Mouse (Mus musculus): ENCODE data around the gene Gm16223. TPM values are rescaled to one million over a fixed set of nuclear protein-coding genes. Genes with fewer than 3 reads are reported as not detected.

Gm16223 gene
- total and polyA plus RNA-seq, 3 experiments: not detected

- H3K4me3 ChIP-seq (ENCODE audit: control insufficient read depth in 1 of 2, insufficient read depth in 1 of 2, low read depth in 2 of 2, low read length in 2 of 2): no peak overlapping the region
- no peak for DNase-seq (ENCODE audit: low read depth, low spot score)
- no peak overlapping the region for H3K9ac ChIP-seq (ENCODE audit: control insufficient read depth, low read depth, low read length, poor library complexity, severe bottlenecking)
- H3K27me3 ChIP-seq (ENCODE audit: control insufficient read depth in 1 of 2, insufficient read depth in 2 of 2, low read length in 2 of 2): no peaks in the 10 kb centered on the region
- no peaks in the 10 kb centered on the region for H3K36me3 ChIP-seq (ENCODE audit: control insufficient read depth in 1 of 2, insufficient read depth in 2 of 2, low read length in 2 of 2)
- H3K4me1 ChIP-seq (ENCODE audit: control insufficient read depth in 1 of 2, insufficient read depth in 2 of 2, low read length in 2 of 2): no peaks in the 10 kb centered on the region
- no peaks in the 10 kb centered on the region for H3K79me2 ChIP-seq (ENCODE audit: control insufficient read depth, insufficient read depth, low read length, poor library complexity)
- no peaks in the 10 kb centered on the region for H3K9me3 ChIP-seq (replicated peaks; ENCODE audit: insufficient read depth, low read length)
- TF ChIP-seq CHD1 (IDR thresholded peaks at IDR 0.05; ENCODE audit: low read depth, low read length): no peak
- no peak for TF ChIP-seq TCF12 (IDR thresholded peaks at IDR 0.05; ENCODE audit: low read depth, low read length)
- TF ChIP-seq ZMIZ1 (IDR thresholded peaks at IDR 0.05; ENCODE audit: low read depth, low read length): no peak
- no peak for TF ChIP-seq TBP (IDR thresholded peaks at IDR 0.05; ENCODE audit: low read depth, low read length)
- no peak for TF ChIP-seq KAT2A (conservative IDR thresholded peaks at IDR 0.05; ENCODE audit: low read depth, low read length)
- TF ChIP-seq EP300 (IDR thresholded peaks at IDR 0.05; ENCODE audit: low read depth in 1 of 2, low read length in 2 of 2): no peak
- TF ChIP-seq MAZ (IDR thresholded peaks at IDR 0.05; ENCODE audit: low read depth, low read length): no peak
- no peak for TF ChIP-seq NELFE (IDR thresholded peaks at IDR 0.05; ENCODE audit: low read depth, low read length)
- no peak for TF ChIP-seq MYC (IDR thresholded peaks at IDR 0.05; ENCODE audit: low read depth, low read length)
- no peak for TF ChIP-seq SMC3 (IDR thresholded peaks at IDR 0.05; ENCODE audit: low read depth, low read length)
- no peak for TF ChIP-seq USF1 (IDR thresholded peaks at IDR 0.05; ENCODE audit: low read depth, low read length)
- H3K27ac ChIP-seq (ENCODE audit: control insufficient read depth, low read depth, low read length): no peak overlapping the region
Observed at GRCm38 (mm10) chr5:42054636-42055035, 13.1 kb upstream of the Gm16223 start.

GRCm38 (mm10) chr5:42055151-42055550, 12.6 kb upstream of the Gm16223 start:
- no peaks in the 10 kb centered on the region for H3K9me3 ChIP-seq (replicated peaks; ENCODE audit: insufficient read depth, low read length)
- H3K4me1 ChIP-seq (ENCODE audit: control insufficient read depth in 1 of 2, insufficient read depth in 2 of 2, low read length in 2 of 2): no peaks in the 10 kb centered on the region
- no peaks in the 10 kb centered on the region for H3K79me2 ChIP-seq (ENCODE audit: control insufficient read depth, insufficient read depth, low read length, poor library complexity)
- H3K9ac ChIP-seq (ENCODE audit: control insufficient read depth, low read depth, low read length, poor library complexity, severe bottlenecking): no peak overlapping the region
- H3K27ac ChIP-seq (ENCODE audit: control insufficient read depth, low read depth, low read length): no peak overlapping the region
- H3K4me3 ChIP-seq (ENCODE audit: control insufficient read depth in 1 of 2, insufficient read depth in 1 of 2, low read depth in 2 of 2, low read length in 2 of 2): no peak overlapping the region
- no peak for DNase-seq (ENCODE audit: low read depth, low spot score)
- H3K27me3 ChIP-seq (ENCODE audit: control insufficient read depth in 1 of 2, insufficient read depth in 2 of 2, low read length in 2 of 2): no peaks in the 10 kb centered on the region
- TF ChIP-seq CHD1 (IDR thresholded peaks at IDR 0.05; ENCODE audit: low read depth, low read length) (no peak), CHD2 (IDR thresholded peaks at IDR 0.05; ENCODE audit: low read length) (no peak), ZC3H11A (IDR thresholded peaks at IDR 0.05; ENCODE audit: low read depth, low read length) (no peak), USF1 (IDR thresholded peaks at IDR 0.05; ENCODE audit: low read depth, low read length) (no peak), ETS1 (IDR thresholded peaks at IDR 0.05; ENCODE audit: low read depth, low read length) (no peak), TBP (IDR thresholded peaks at IDR 0.05; ENCODE audit: low read depth, low read length) (no peak), MAFK (IDR thresholded peaks at IDR 0.05; ENCODE audit: borderline replicate concordance, low read depth, low read length) (no peak), MXI1 (IDR thresholded peaks at IDR 0.05; ENCODE audit: low read depth, low read length) (no peak), CTCF (IDR thresholded peaks at IDR 0.05 in 2 of 3, conservative IDR thresholded peaks at IDR 0.05 in 1 of 3; ENCODE audit: control insufficient read depth in 1 of 3, insufficient read depth in 1 of 3, low read depth in 2 of 3, low read length in 3 of 3, poor library complexity in 1 of 3, severe bottlenecking in 1 of 3) (no peak), MEF2A (IDR thresholded peaks at IDR 0.05; ENCODE audit: extremely low read depth, insufficient replicate concordance, low read depth, low read length, poor library complexity, severe bottlenecking) (no peak), KAT2A (conservative IDR thresholded peaks at IDR 0.05; ENCODE audit: low read depth, low read length) (no peak), JUND (IDR thresholded peaks at IDR 0.05; ENCODE audit: low read depth, low read length) (no peak), RCOR1 (IDR thresholded peaks at IDR 0.05; ENCODE audit: low read depth, low read length) (no peak), BHLHE40 (IDR thresholded peaks at IDR 0.05; ENCODE audit: borderline replicate concordance, low read depth, low read length) (no peak), ZNF384 (IDR thresholded peaks at IDR 0.05; ENCODE audit: low read depth, low read length) (no peak), GABPA (IDR thresholded peaks at IDR 0.05; ENCODE audit: low read depth, low read length) (no peak), USF2 (IDR thresholded peaks at IDR 0.05; ENCODE audit: borderline replicate concordance in 1 of 2, insufficient read depth in 1 of 2, low read depth in 1 of 2, low read length in 2 of 2) (no peak), POLR2A (IDR thresholded peaks at IDR 0.05; ENCODE audit: control insufficient read depth in 1 of 2, insufficient read depth in 1 of 2, low read depth in 1 of 2, low read length in 2 of 2, poor library complexity in 1 of 2) (no peak), NRF1 (IDR thresholded peaks at IDR 0.05; ENCODE audit: insufficient read depth, low read depth, low read length, poor library complexity, severe bottlenecking) (no peak), MAZ (IDR thresholded peaks at IDR 0.05; ENCODE audit: low read depth, low read length) (no peak)
- no peaks in the 10 kb centered on the region for H3K36me3 ChIP-seq (ENCODE audit: control insufficient read depth in 1 of 2, insufficient read depth in 2 of 2, low read length in 2 of 2)

All from MEL (cell line).